Mouse (Mus musculus) heart, adult 2 months (tissue): ENCODE measurements around the gene Ube2l6.

Source experiments
- CTCF ChIP-seq: fragments of 200-600 bp; IDR thresholded peaks from 2 replicates; pipeline ENCODE4 v1.8.1; 2022; ENCODE audit warnings: antibody characterized with exemption, mild to moderate bottlenecking, moderate library complexity
- POLR2A ChIP-seq: fragments of 200-500 bp; IDR thresholded peaks from 2 replicates; pipeline ENCODE4 v1.6.1; 2011; ENCODE audit warnings: mild to moderate bottlenecking, low read depth, low read length, control low read depth; ENCODE audit not compliant: insufficient read depth

GRCm38 (mm10) chr2:84783840-84784566 is 14.6 kb upstream of the Ube2l6 start:
- no peak for TF ChIP-seq POLR2A
- no peak for TF ChIP-seq CTCF
